In the genomic region with DNA sequence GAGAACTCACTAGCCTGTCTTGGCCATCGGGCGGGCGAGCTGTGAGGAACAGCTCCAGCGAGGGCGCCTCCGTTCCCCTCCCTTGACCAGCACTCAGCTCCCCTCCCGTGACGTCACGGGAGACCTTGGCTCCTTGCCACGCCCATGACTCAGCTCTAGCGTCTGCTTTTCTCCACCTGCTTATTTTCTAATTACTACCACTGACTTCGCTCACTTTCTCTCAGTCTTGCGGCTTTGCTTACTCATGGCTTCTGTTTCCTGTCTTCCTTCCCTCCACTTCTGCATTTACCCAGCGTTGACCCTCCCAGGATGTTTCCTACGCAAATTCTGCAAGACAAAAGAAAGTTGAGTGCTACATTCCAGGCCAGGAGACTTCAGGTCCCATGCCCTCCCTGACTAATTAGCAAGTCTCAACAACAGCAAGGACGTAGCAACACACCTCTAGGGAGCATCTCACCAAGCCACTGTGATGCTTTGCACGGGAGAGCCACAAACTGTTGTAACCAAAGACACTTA, we compare ENCODE assay signal across 8 mouse cellular contexts. TPM values are rescaled to one million over a fixed set of nuclear protein-coding genes. Genes with fewer than 3 reads are reported as not detected.
A peak's percentile ranks its signal among the peaks of the same experiment; 100 is the strongest.
DNase-seq lines count a peak whose midpoint lies in the region; ATAC-seq and TF ChIP-seq lines count a peak whose summit lies in the region.

No protein-coding gene starts in this region.

- peak overlapping the region; percentile 43 for H3K4me2 ChIP-seq in hindbrain, postnatal 0 days (ENCODE audit: low read depth, low read length)
- peak overlapping the region; percentile 64 for H3K4me2 ChIP-seq in liver, embryonic 11.5 days

- peak; percentile 51; the same call in 1 of the 2 replicates for ATAC-seq in hindbrain, postnatal 0 days
- ATAC-seq in liver, embryonic 11.5 days (replicated peaks; ENCODE audit: low FRiP score), result peak; percentile 84

- TF ChIP-seq CTCF in hindbrain, postnatal 0 days (IDR thresholded peaks at IDR 0.05; ENCODE audit: low read depth), result no peak

- intact Hi-C loops in left cerebral cortex, postnatal 14 days (cut with DNase I), result no loop called here

- no peak overlapping the region for H3K27ac ChIP-seq in hindbrain, postnatal 0 days
- peak overlapping the region; percentile 57; the same call in 1 of the 2 replicates for H3K27ac ChIP-seq in liver, embryonic 11.5 days (ENCODE audit: low read depth, low read length)

- no peak overlapping the region for H3K9ac ChIP-seq in hindbrain, postnatal 0 days (replicated peaks; ENCODE audit: low read length)
- peak overlapping the region; percentile 31; the same call in 1 of the 2 replicates for H3K9ac ChIP-seq in liver, embryonic 11.5 days (ENCODE audit: low read depth, low read length)

- no peaks in the 10 kb centered on the region for H3K27me3 ChIP-seq in hindbrain, postnatal 0 days (ENCODE audit: insufficient read depth, low read length)
- no peaks in the 10 kb centered on the region for H3K27me3 ChIP-seq in liver, embryonic 11.5 days (replicated peaks; ENCODE audit: control insufficient read depth, insufficient read depth, low read length)

- H3K9me3 ChIP-seq in hindbrain, postnatal 0 days (ENCODE audit: low read length), result no peaks in the 10 kb centered on the region
- no peaks in the 10 kb centered on the region for H3K9me3 ChIP-seq in liver, embryonic 11.5 days (ENCODE audit: control insufficient read depth, low read length)

- no peaks in the 10 kb centered on the region for H3K36me3 ChIP-seq in hindbrain, postnatal 0 days (ENCODE audit: insufficient read depth, low read length)
- H3K36me3 ChIP-seq in liver, embryonic 11.5 days (ENCODE audit: control insufficient read depth, insufficient read depth, low read length), result no peaks in the 10 kb centered on the region

- peaks cover 8% of the 10 kb centered on the region for H3K4me1 ChIP-seq in hindbrain, postnatal 0 days (ENCODE audit: insufficient read depth, low read length)
- peaks cover 5% of the 10 kb centered on the region for H3K4me1 ChIP-seq in liver, embryonic 11.5 days (replicated peaks; ENCODE audit: control insufficient read depth, insufficient read depth, low read length)

- DNase-seq in left cerebral cortex, postnatal 14 days (ENCODE audit: low spot score in 2 of 2), result peak; percentile 33 to 39
- DNase-seq in left cerebral cortex, adult 11 months (ENCODE audit: low spot score), result no peak
- peak; percentile 76 to 77 for DNase-seq in cerebellum, postnatal 10 days
- DNase-seq in gastrocnemius, postnatal 10 days, result peak; percentile 68
- DNase-seq in hindbrain, postnatal 0 days (ENCODE audit: low spot score), result peak; percentile 68
- DNase-seq in liver, embryonic 11.5 days (ENCODE audit: low spot score), result peak; percentile 74
- peak; percentile 62 to 75 for DNase-seq in monocyte, adult 2 months (ENCODE audit: low read depth in 1 of 2, low spot score in 2 of 2)
- DNase-seq in spleen, postnatal 36 days (ENCODE audit: low spot score in 2 of 2), result peak; percentile 67 to 72

- H3K4me3 ChIP-seq in hindbrain, postnatal 0 days (ENCODE audit: low read length), result no peak overlapping the region
- H3K4me3 ChIP-seq in liver, embryonic 11.5 days (ENCODE audit: low read depth, low read length), result peak overlapping the region; percentile 25

- 4% methylated on average over 17 of the region's 17 CpGs for WGBS in hindbrain, postnatal 0 days
- 2% methylated on average over 17 of the region's 17 CpGs for WGBS in liver, embryonic 11.5 days

RNA-seq across cellular contexts. Expression of gene Kras, which starts 26.3 kb away (rescaled TPM):
- 10 to 100 TPM; 78.4 to 82.1 TPM for total RNA-seq in left cerebral cortex, postnatal 14 days (2021)
- 10 to 100 TPM; 24.1 to 27.6 TPM for total RNA-seq in gastrocnemius, postnatal 10 days (2021)
- total RNA-seq in hindbrain, postnatal 0 days (2014; rRNA removed), result 25.9 and 27.9 TPM in 2 replicates
- polyA plus RNA-seq in hindbrain, postnatal 0 days (2015; fragmentation: Nextera tagmentation; extraction: Ambion mirVana), result 70.0 and 72.5 TPM in 2 replicates
- polyA plus RNA-seq in liver, embryonic 11.5 days (2014; fragmentation: Nextera tagmentation; extraction: Ambion mirVana), result 92.3 and 92.8 TPM in 2 replicates
